8 mouse cellular contexts compared by ENCODE assay signal in the genomic region with DNA sequence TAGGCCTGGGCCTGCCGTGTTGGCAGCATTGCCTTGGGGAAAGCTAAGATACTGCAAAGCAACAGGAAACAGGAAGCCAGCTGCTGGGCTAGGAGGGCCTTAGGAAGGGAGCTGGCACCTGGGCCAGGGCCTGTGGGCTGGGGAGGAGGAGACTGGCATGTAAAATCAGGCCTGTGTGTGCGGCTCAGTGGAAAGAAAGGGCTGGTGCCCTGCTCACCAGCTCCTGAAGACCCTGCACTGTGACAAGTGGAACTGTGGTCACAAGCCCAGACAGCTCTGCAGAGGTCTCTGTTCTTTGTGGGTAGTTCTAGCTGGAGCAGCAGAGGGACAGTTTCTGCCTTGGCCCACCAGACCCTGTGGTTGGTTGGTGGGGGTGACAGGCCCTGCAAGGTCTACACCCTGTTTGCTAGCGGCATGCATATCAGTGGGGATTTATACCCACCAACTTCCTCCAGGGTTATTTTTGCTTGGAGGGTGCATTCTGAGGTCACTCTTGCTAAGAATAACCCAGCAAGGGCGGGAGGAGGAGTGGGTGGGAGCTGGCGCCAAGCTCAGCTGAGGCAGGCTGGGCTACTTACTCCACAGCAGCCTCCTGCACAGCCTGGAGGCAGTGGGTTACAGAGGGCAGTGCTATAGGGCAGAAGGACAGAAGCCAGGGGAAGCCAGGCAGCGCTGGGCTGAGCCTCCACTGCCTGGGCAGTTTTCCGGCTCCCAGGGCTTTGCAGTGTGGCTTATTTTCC. TPM values are rescaled to one million over a fixed set of nuclear protein-coding genes. Genes with fewer than 3 reads are reported as not detected.
A peak's percentile ranks its signal among the peaks of the same experiment; 100 is the strongest.
DNase-seq lines count a peak whose midpoint lies in the region; ATAC-seq and TF ChIP-seq lines count a peak whose summit lies in the region.

No protein-coding gene starts in this region.

- peaks cover 24% of the 10 kb centered on the region for H3K36me3 ChIP-seq in hindbrain, embryonic 15.5 days
- peaks cover 24% of the 10 kb centered on the region for H3K36me3 ChIP-seq in limb, embryonic 14.5 days (ENCODE audit: control insufficient read depth, insufficient read depth, low read length)
- H3K36me3 ChIP-seq in midbrain, embryonic 15.5 days (replicated peaks), result 0 out of 2 replicates have a peak, but pooled peaks cover 4% of the 10 kb centered on the region
- peaks cover 3% of the 10 kb centered on the region; the same call in 1 of the 2 replicates for H3K36me3 ChIP-seq in stomach, embryonic 16.5 days (ENCODE audit: control insufficient read depth, insufficient read depth, low read length)

- peak; percentile 70 to 88 for DNase-seq in adrenal gland, adult (ENCODE audit: inconsistent age in 2 of 2, low spot score in 1 of 2)
- DNase-seq in adrenal gland, adult 8-10 months, result no peak
- DNase-seq in gastrocnemius, adult 18-20 months (ENCODE audit: low spot score), result peak; percentile 81
- DNase-seq in limb, embryonic 14.5 days (ENCODE audit: low spot score), result peak; percentile 59

- peak; percentile 54 for ATAC-seq in hindbrain, embryonic 15.5 days (ENCODE audit: low FRiP score, low read depth)
- ATAC-seq in limb, embryonic 14.5 days (ENCODE audit: low FRiP score, low read depth), result peak; percentile 64
- ATAC-seq in midbrain, embryonic 15.5 days (replicated peaks), result peak; percentile 31; the same call in 1 of the 2 replicates
- peak; percentile 85 for ATAC-seq in stomach, embryonic 16.5 days (ENCODE audit: insufficient read depth, low FRiP score)

- H3K27me3 ChIP-seq in hindbrain, embryonic 15.5 days, result no peaks in the 10 kb centered on the region
- no peaks in the 10 kb centered on the region for H3K27me3 ChIP-seq in limb, embryonic 14.5 days (ENCODE audit: control insufficient read depth, insufficient read depth, low read length)
- no peaks in the 10 kb centered on the region for H3K27me3 ChIP-seq in midbrain, embryonic 15.5 days (replicated peaks)
- no peaks in the 10 kb centered on the region for H3K27me3 ChIP-seq in stomach, embryonic 16.5 days (ENCODE audit: control insufficient read depth, insufficient read depth, low read length)

- H3K4me2 ChIP-seq in hindbrain, embryonic 15.5 days, result no peak overlapping the region
- H3K4me2 ChIP-seq in limb, embryonic 14.5 days (replicated peaks; ENCODE audit: low read depth, low read length, severe bottlenecking), result no peak overlapping the region
- H3K4me2 ChIP-seq in midbrain, embryonic 15.5 days, result no peak overlapping the region
- H3K4me2 ChIP-seq in stomach, embryonic 16.5 days (ENCODE audit: low read depth, low read length), result no peak overlapping the region

- peaks cover 71% of the 10 kb centered on the region for H3K4me1 ChIP-seq in bone marrow macrophage, adult 2 months (ENCODE audit: control insufficient read depth, insufficient read depth, low read length)
- H3K4me1 ChIP-seq in hindbrain, embryonic 15.5 days (replicated peaks), result peaks cover 11% of the 10 kb centered on the region; the same call in 1 of the 2 replicates
- peaks cover 14% of the 10 kb centered on the region for H3K4me1 ChIP-seq in limb, embryonic 14.5 days (ENCODE audit: control insufficient read depth, insufficient read depth, low read length)
- H3K4me1 ChIP-seq in midbrain, embryonic 15.5 days, result no peaks in the 10 kb centered on the region
- H3K4me1 ChIP-seq in stomach, embryonic 16.5 days (ENCODE audit: control insufficient read depth, insufficient read depth, low read length), result peaks cover 34% of the 10 kb centered on the region

- no peak for TF ChIP-seq CTCF in bone marrow macrophage, adult 2 months (IDR thresholded peaks at IDR 0.05; ENCODE audit: low read depth, low read length)

- 52% methylated on average over 7 of the region's 7 CpGs for WGBS in hindbrain, embryonic 15.5 days
- 45% methylated on average over 7 of the region's 7 CpGs for WGBS in limb, embryonic 14.5 days
- 61% methylated on average over 7 of the region's 7 CpGs for WGBS in midbrain, embryonic 15.5 days
- WGBS in stomach, embryonic 16.5 days, result 31% methylated on average over 7 of the region's 7 CpGs

- no peak overlapping the region for H3K9ac ChIP-seq in hindbrain, embryonic 15.5 days
- H3K9ac ChIP-seq in limb, embryonic 14.5 days (ENCODE audit: low read depth, low read length, severe bottlenecking), result no peak overlapping the region; the same call in 1 of the 2 replicates
- no peak overlapping the region for H3K9ac ChIP-seq in midbrain, embryonic 15.5 days
- H3K9ac ChIP-seq in stomach, embryonic 16.5 days (ENCODE audit: low read length), result peak overlapping the region; percentile 5

- no peak for TF ChIP-seq POLR2A in bone marrow macrophage, adult 2 months (IDR thresholded peaks at IDR 0.05; ENCODE audit: borderline replicate concordance, low read depth, low read length)
- no peak for TF ChIP-seq POLR2A in limb, embryonic 14.5 days (IDR thresholded peaks at IDR 0.05; ENCODE audit: borderline replicate concordance, extremely low read depth, insufficient read depth, insufficient read length)

- H3K9me3 ChIP-seq in hindbrain, embryonic 15.5 days, result no peaks in the 10 kb centered on the region
- H3K9me3 ChIP-seq in limb, embryonic 14.5 days (ENCODE audit: control insufficient read depth, low read length), result no peaks in the 10 kb centered on the region
- no peaks in the 10 kb centered on the region for H3K9me3 ChIP-seq in midbrain, embryonic 15.5 days
- no peaks in the 10 kb centered on the region for H3K9me3 ChIP-seq in stomach, embryonic 16.5 days (replicated peaks; ENCODE audit: control insufficient read depth, low read length)

- H3K4me3 ChIP-seq in bone marrow macrophage, adult 2 months (ENCODE audit: insufficient read depth, low read length), result peak overlapping the region; percentile 48
- no peak overlapping the region for H3K4me3 ChIP-seq in hindbrain, embryonic 15.5 days
- no peak overlapping the region for H3K4me3 ChIP-seq in limb, embryonic 14.5 days (replicated peaks; ENCODE audit: low read length)
- no peak overlapping the region for H3K4me3 ChIP-seq in midbrain, embryonic 15.5 days
- no peak overlapping the region for H3K4me3 ChIP-seq in stomach, embryonic 16.5 days (replicated peaks; ENCODE audit: low read length)

- peak overlapping the region; percentile 98 for H3K27ac ChIP-seq in bone marrow macrophage, adult 2 months (ENCODE audit: insufficient read depth, low read depth, low read length)
- H3K27ac ChIP-seq in hindbrain, embryonic 15.5 days (replicated peaks), result peak overlapping the region; percentile 45; the same call in 1 of the 2 replicates
- peak overlapping the region; percentile 69 for H3K27ac ChIP-seq in limb, embryonic 14.5 days (replicated peaks; ENCODE audit: low read depth, low read length)
- H3K27ac ChIP-seq in midbrain, embryonic 15.5 days, result peak overlapping the region; percentile 45; the same call in 1 of the 2 replicates
- peak overlapping the region; percentile 83 for H3K27ac ChIP-seq in stomach, embryonic 16.5 days (ENCODE audit: low read length)

RNA-seq across cellular contexts. Expression of a gene that starts 50.1 kb away (rescaled TPM):
- total RNA-seq in adrenal gland, adult 8-10 months (2022), result 10 to 100 TPM; 35.5 to 81.6 (median 56.9) TPM
- polyA plus RNA-seq in bone marrow macrophage, adult 2 months (2012; ENCODE audit: insufficient read depth, insufficient read length, missing spikeins), result 36.9 and 53.8 TPM in 2 replicates
- total RNA-seq in gastrocnemius, adult 18-20 months (2021), result 10 to 100 TPM; 54.6 to 62.0 TPM
- polyA plus RNA-seq in hindbrain, embryonic 15.5 days (2015; fragmentation: Nextera tagmentation; extraction: Ambion mirVana), result 109 and 144 TPM in 2 replicates
- 48.7 and 53.1 TPM in 2 replicates for polyA plus RNA-seq in limb, embryonic 14.5 days (2012; rRNA removed)
- 74.5 and 84.4 TPM in 2 replicates for polyA plus RNA-seq in limb, embryonic 14.5 days (2014; fragmentation: Nextera tagmentation; extraction: Ambion mirVana)
- polyA plus RNA-seq in midbrain, embryonic 15.5 days (2015; fragmentation: Nextera tagmentation; extraction: Ambion mirVana), result 144 and 152 TPM in 2 replicates
- polyA plus RNA-seq in stomach, embryonic 16.5 days (2015; fragmentation: Nextera tagmentation; extraction: Ambion mirVana), result 49.6 and 60.4 TPM in 2 replicates

Comparison
In these comparisons a context has a peak if more than half of its experiments do, and no peak if none do; other contexts are left out.
1. H3K27ac ChIP-seq: peak in every context shown above with its lines; median percentile 98 in bone marrow macrophage, adult 2 months; 83 in stomach, embryonic 16.5 days; 69 in limb, embryonic 14.5 days; 45 in hindbrain, embryonic 15.5 days; 45 in midbrain, embryonic 15.5 days.
2. ATAC-seq: peak in every context shown above with its lines; median percentile 85 in stomach, embryonic 16.5 days; 64 in limb, embryonic 14.5 days; 54 in hindbrain, embryonic 15.5 days; 31 in midbrain, embryonic 15.5 days.